Comparison of ENCODE assay signal across 18 mouse cellular contexts in the genomic region with DNA sequence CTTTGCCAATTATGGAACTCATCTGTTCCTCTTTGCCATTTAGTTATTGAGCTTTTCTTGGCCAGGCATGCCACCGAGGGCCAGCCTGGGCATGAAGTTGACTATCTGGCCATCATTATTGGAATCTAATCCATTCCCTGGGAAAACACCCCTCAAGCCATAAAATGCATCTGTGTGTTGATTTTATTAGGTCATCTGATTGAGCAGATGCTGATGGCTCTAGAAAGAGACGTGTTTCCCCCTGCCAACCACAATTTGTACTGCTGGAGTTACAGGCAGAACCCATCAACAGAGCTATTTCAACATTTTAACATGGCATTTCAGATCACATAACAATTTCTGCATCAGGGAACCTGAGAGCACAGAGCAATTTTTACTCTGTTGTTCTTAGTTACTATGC.
DNase-seq lines count a peak whose midpoint lies in the region.
"Had no signal": no experiment of that assay in that cellular context is flagged by ENCODE, and none has a peak within 500 bp of the region (broad histone marks: within the 10 kb centered on the region; RNA-seq: fewer than 3 reads in every experiment).

No protein-coding gene starts in this region.

- DNase-seq in layer of hippocampus, postnatal 10 days (ENCODE audit: low spot score in 2 of 2): peak; percentile 5 to 19
- DNase-seq in layer of hippocampus, adult 11-12 months (ENCODE audit: low spot score): no peak
- DNase-seq in retina, postnatal 1 day: peak; percentile 3
- no peak for DNase-seq in retina, embryonic 14.5 days (ENCODE audit: low spot score)
- DNase-seq in gonadal fat pad, adult 2 months (ENCODE audit: low read depth): peak; percentile 75
- no peak for DNase-seq in thymus, postnatal 25 days
- DNase-seq: adrenal gland, adult 8-10 months; adrenal gland, postnatal 14 days; adrenal gland, postnatal 36 days; B cell, adult 2 months; cerebellum, adult 11 months; cerebellum, adult 18-20 months; cerebellum, adult 8-10 months; cerebellum, adult 9-11 months; cerebellum, postnatal 14 days; cerebellum, postnatal 36 days; embryo, embryonic 11 days; forebrain, postnatal 0 days had no signal

Comparison
In these comparisons a context has a peak if more than half of its experiments do, and no peak if none do; other contexts are left out.
1. DNase-seq: peak in layer of hippocampus, postnatal 10 days (2 of 2), retina, postnatal 1 day (single experiment) and gonadal fat pad, adult 2 months (single experiment); none in layer of hippocampus, adult 11-12 months (single experiment), retina, embryonic 14.5 days (single experiment) and thymus, postnatal 25 days (single experiment).